Mouse (Mus musculus) heart, postnatal 25 days (tissue): ENCODE measurements around the gene Pgc. TPM values are rescaled to one million over a fixed set of nuclear protein-coding genes. Genes with fewer than 3 reads are reported as not detected.

Experiments
- DNase-seq: peaks from one replicate; pipeline ENCODE4 v3.0.0; 2022; ENCODE audit warnings: low spot score
- intact Hi-C: fragments of 180-260 bp; cut with DNase I; formaldehyde crosslinking; loops from one replicate; pipeline ENCODE4 v1.15.1; 2025
- total RNA-seq, 2 experiments: library from RNA; stranded (reverse); gene quantifications; 2 replicates each; pipeline ENCODE4 v1.2.3; 2021

The Pgc gene
- total RNA-seq, 2 experiments from 2014 or later, result not detected

DNA sequence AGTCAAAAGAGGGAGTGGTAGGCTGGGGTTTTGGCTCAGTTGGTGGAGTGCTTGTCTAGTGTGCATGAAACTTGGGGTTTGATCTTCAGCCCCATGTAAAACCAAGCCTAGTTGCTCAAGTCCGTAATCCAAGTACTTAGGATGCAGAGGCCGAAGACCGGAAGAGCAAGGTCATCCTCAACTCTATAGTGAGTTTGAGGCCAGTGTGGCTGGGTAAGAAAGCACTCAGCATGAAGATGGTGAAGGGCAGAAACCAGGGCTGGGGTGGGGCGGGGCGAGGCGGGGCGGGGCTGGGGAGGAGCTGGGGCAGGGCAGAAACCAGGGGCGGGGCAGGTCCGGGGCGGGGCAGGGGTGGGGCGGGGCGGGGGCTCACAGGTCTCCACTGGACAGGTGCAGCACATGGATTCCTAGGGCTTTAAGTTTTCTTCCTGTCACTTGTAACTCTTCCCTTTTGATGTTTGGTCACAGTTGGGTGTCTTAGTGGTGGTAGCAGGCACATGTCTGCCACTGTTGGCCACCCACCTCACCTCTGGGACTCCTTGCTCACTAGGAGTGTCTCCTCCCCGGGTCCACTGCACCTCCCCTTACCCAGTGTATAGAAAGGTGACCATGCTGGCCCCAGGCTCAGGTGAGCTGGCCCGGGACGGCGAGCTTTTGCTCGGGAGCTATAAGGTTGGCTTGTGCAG lies 41.0 kb downstream of the Pgc start:
- no peak for DNase-seq
- intact Hi-C loops, result no loop called here

DNA sequence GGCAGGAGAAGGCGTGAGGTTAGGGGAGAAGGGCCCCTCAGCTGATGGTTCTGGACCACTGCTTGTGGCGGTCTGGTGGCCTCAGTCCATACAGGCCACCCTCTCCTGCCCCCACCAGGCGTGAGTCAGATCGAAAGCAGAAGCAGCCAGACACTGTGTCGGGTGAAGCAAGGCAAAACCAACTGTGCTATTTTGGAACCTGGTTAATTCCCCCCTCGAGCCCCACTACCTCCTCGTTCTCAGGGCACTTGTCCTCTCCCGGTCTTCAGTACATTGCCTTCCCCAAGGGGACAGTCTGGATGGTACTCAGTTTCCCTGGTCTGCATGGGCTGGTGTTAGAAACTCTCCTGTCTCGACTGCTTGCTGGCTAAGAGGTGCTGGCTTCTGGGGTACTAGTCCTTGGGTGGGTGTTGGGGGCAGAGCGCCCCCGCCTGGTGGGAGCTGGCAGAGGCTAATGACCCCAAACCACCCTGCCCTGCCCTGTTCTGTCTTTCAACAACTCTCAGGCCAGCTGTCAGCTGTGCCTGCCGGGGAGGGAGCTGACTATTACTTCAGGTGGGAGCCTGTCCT lies 42.1 kb downstream of the Pgc start:
- DNase-seq, result peak; percentile 44
- intact Hi-C loops, result no loop called here

DNA sequence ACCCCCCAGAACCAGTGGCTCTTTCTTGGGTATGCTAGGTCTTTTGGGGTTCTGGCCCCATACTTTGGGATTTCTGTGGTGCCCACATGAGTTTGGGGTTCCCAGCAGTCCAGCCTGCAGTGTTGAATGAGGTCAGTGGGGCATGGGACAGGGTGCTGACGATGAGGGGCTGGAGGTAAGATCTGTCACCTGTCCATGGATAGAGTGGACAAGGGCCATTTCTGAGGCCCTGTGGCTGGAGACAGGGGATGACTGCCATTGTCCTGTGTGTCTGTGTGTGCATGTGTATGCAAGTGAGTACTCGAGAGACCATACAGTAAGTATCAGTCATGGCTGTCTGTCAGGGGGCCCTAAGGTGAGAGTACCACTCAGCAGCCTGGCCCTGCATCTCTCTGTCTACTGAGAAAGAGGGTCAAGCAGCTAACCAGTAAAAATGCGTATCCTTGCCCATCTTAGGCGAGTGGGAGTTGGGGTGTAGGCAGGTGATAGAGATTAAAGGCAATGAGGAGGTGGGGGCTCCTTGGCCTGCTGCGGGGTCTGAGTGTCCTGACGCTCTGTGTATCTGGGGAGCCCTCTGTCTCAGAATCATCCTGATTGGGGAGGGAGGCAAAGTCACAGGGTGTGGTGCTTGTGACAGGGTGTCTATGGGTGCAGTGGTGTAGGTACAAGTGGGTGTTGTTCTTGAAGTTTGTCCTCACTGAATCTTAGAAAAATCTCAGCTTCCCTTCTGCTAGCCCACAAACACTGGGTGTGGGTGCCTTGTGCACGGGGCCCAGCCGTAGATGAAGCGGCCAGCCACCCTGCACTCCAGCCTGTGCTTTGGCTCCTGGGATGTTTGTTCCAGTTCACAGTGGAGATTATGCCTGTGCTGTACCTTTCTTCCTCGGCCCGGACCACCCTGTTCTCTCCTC lies 43.0 kb downstream of the Pgc start:
- intact Hi-C loops, result no loop called here
- DNase-seq, result no peak

DNA sequence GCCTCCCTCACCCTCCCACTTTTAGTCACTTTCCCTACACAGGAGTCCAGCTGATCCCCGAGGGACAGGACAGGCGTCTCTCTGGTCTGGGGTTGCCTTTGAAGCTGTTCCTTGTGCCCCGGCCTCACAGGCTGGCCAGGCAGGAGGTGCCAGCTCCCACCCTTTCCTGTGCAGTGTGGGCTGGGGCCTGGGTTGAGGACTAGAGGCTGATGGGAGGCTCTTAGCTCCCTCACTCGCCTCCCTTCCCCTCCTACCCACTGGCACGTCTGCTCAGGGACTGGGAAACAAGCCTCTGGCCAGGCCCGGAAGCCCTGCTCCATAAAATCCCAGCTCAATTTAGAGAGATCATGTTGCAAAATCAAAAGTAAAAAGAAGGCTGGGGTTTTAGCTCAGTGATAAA lies 47.0 kb downstream of the Pgc start:
- intact Hi-C loops, result no loop called here
- DNase-seq, result no peak

DNA sequence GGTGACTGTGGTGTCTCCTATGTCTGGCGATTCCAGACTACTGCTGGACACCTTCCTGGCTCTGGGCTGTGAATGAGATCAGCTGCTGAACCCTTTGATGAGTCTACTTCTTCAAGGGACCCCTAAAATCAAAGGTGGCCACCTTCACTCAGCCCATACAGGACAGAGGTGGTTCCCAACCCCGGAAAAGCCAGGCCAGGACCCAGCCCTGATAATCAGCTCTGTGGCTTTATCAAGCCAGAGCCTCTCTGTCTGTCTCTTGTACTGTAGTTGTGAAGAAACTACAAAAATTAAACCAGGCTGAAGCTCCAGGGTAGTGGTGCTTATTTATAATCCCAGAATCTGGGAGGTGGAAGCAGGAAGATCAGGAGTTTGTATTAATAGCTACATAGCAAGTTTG lies 50.5 kb downstream of the Pgc start:
- no peak for DNase-seq

DNA sequence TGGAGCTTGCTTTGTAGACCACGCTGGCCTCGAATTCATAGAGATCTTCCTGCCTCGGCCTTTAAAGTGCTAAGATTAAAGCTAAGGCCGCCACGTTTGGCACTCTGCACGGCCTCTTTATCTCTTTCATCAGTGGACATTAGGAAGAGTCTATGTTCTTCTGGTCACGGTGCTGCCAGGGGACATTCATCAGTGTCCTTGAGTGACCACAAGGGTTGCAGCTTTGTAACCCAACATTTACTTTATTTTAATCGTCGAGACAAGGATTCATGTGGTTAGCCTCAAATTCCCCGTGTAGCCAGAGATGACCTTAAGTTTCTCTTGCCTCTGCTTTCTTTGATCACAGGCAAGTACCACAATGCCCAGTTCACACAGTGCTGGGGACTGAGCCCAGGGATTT lies 53.8 kb downstream of the Pgc start:
- intact Hi-C loops, result no loop called here
- no peak for DNase-seq

More for the DNA sequence above, 50.5 kb downstream of the Pgc start:
- intact Hi-C loops, result no loop called here

DNA sequence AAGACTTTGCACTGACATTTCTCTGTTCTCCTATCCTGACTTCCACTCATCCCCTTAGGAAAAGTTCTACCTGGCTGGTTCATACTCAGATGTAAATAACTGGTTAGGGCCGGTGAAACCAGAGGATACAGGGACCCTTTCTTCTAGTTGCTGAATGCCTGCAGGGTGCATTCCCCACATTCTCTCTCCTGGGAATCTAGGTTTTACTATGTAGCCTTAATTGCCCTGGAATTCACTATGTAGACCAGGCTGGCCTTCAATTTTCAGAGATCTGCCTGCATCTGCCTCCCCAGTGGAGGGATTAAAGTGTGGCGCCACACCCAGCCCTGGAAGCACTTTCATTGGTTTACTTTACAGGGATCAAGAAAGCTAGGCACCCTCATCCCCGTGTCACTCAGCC lies 55.8 kb downstream of the Pgc start:
- intact Hi-C loops, result no loop called here
- DNase-seq, result no peak

DNA sequence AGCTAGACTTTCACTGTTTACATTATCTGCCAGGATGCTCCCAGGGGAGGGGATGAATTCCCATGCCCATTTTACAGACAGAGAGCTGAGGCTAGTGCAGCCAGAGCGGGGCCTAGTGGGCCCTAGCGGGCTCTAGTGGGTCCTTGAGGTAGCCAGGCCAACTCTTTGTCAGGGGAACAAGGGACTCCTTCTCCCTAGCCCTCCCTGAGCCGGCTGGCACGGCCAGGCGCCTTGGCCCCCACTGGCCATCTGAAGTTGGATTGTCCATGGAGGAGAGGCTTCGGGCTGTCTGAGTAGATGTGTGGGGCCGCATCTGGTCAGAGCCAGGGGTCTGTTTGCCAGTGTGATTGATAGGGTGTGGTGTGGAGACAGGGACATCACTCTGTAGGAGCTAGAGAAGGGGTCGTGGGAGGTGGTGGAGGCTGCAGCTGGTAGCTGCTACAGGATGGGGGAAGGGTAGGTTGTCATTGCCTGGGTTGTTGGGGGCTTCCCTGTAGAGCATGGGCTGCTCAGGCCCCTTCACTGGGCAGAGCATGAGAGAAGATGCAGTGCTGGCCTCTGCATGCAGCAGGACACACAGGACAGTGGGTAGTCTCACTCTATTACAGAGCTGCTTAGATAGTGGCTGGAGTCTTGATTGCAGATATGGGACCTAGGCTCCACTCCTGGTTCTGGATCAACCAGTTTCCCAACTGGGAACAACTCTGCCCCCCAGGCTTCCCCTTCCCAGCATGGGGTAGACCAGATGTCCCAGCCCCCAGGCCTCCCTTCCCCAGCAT lies 57.0 kb downstream of the Pgc start:
- DNase-seq, result no peak
- intact Hi-C loops, result no loop called here

Other genes with a start within 250 kb of the Pgc start
- 10 to 100 TPM in 1 of 2 experiments, 1 to 10 TPM in 1; 10.0 to 11.4 TPM for gene Taf8, start 224.6 kb upstream of the Pgc start, total RNA-seq
- 10 to 100 TPM; 75.6 to 87.9 TPM for gene Ccnd3, start 221.8 kb upstream of the Pgc start, total RNA-seq
- gene Bysl, start 115.3 kb upstream of the Pgc start, total RNA-seq, result 10 to 100 TPM; 15.0 to 15.8 TPM
- gene Med20, start 115.3 kb upstream of the Pgc start, total RNA-seq, result 10 to 100 TPM; 18.3 to 20.1 TPM
- gene Gm20517, start 115.3 kb upstream of the Pgc start, total RNA-seq, result 1 to 10 TPM; 2.3 to 2.5 TPM
- 1 to 10 TPM; 3.3 to 4.0 TPM for gene Usp49, start 96.2 kb upstream of the Pgc start, total RNA-seq
- 100 to 1,000 TPM; 121 to 131 TPM for gene Tomm6, start 38.5 kb upstream of the Pgc start, total RNA-seq
- 1 to 10 TPM; 4.9 to 5.2 TPM for gene Frs3, start 37.8 kb upstream of the Pgc start, total RNA-seq
- gene Gm21981, start 32.4 kb upstream of the Pgc start, total RNA-seq, result 1 to 10 TPM in 1 of 2 experiments, under 1 TPM in 1; 0.55 to 1.0 TPM
- 1 to 10 TPM; 3.8 to 5.6 TPM for gene Prickle4, start 32.1 kb upstream of the Pgc start, total RNA-seq
- 10 to 100 TPM; 40.8 to 45.7 TPM for gene Tfeb, start 10.2 kb downstream of the Pgc start, total RNA-seq
- gene Mdfi, start 107.8 kb downstream of the Pgc start, total RNA-seq, result 1 to 10 TPM; 2.4 TPM
- gene Foxp4, start 197.8 kb downstream of the Pgc start, total RNA-seq, result 1 to 10 TPM; 9.4 to 9.6 TPM